Mouse (Mus musculus) hindbrain, embryonic 11.5 days (tissue): Measurements from ENCODE around the gene Mbnl1. TPM values are rescaled to one million over a fixed set of nuclear protein-coding genes. Genes with fewer than 3 reads are reported as not detected.

Source experiments
- ATAC-seq: fragments of 200-750 bp; cut with Nextera tagmentation; 2 replicates; pipeline ENCODE4 v1.8.0; 2017; ENCODE audit warnings: mild to moderate bottlenecking, moderate TSS enrichment, moderate library complexity; ENCODE audit not compliant: low FRiP score
- DNase-seq: peaks from one replicate; pipeline ENCODE4 v3.0.0-alpha.2; 2015; ENCODE audit warnings: low spot score
- H3K27ac ChIP-seq: fragments of 300-500 bp; sonication (generic); 2 replicates; pipeline ENCODE4 v1.5.1; 2014; ENCODE audit warnings: mild to moderate bottlenecking, low read depth, low read length
- H3K27me3 ChIP-seq: fragments of 300-500 bp; sonication (generic); 2 replicates; pipeline ENCODE4 v1.6.1; 2014; ENCODE audit warnings: mild to moderate bottlenecking, low read length, moderate library complexity, mixed read lengths; ENCODE audit not compliant: control insufficient read depth, insufficient read depth
- H3K36me3 ChIP-seq: fragments of 300-500 bp; sonication (generic); 2 replicates; pipeline ENCODE4 v1.6.1; 2014; ENCODE audit warnings: mild to moderate bottlenecking, low read length, moderate library complexity, mixed read lengths; ENCODE audit not compliant: control insufficient read depth, insufficient read depth
- H3K4me1 ChIP-seq: fragments of 300-500 bp; sonication (generic); replicated peaks from 2 replicates; pipeline ENCODE4 v1.6.1; 2014; ENCODE audit warnings: low read length, mixed read lengths; ENCODE audit not compliant: control insufficient read depth, insufficient read depth
- H3K4me2 ChIP-seq: fragments of 300-500 bp; sonication (generic); replicated peaks from 2 replicates; pipeline ENCODE4 v1.6.1; 2014; ENCODE audit warnings: mild to moderate bottlenecking, low read depth, low read length
- H3K4me3 ChIP-seq: fragments of 300-500 bp; sonication (generic); 2 replicates; pipeline ENCODE4 v1.5.1; 2014; ENCODE audit warnings: low read depth, low read length
- H3K9ac ChIP-seq: fragments of 300-500 bp; sonication (generic); 2 replicates; pipeline ENCODE4 v1.6.1; 2014; ENCODE audit warnings: low read depth, low read length
- H3K9me3 ChIP-seq: fragments of 300-500 bp; sonication (generic); 2 replicates; pipeline ENCODE4 v1.6.1; 2016; ENCODE audit warnings: low read length; ENCODE audit not compliant: control insufficient read depth
- WGBS: fragments of 180-500 bp; shearing (Covaris S2); extraction: QIAGEN DNeasy Blood & Tissue Kit; methylation state at CpG from one replicate; pipeline ENCODE4 v1.1.7; 2014; 5-methylcytosine and 5-hydroxymethylcytosine counted together
- polyA plus RNA-seq: library from polyadenylated mRNA; unstranded; fragments of >200 nt; fragmentation: Nextera tagmentation; extraction: Ambion mirVana; gene quantifications from 2 replicates; pipeline ENCODE4 v1.2.1, GENCODE M21; 2014

The Mbnl1 gene
- polyA plus RNA-seq, 1 experiment from 2014 or later = 60.0 TPM

DNA sequence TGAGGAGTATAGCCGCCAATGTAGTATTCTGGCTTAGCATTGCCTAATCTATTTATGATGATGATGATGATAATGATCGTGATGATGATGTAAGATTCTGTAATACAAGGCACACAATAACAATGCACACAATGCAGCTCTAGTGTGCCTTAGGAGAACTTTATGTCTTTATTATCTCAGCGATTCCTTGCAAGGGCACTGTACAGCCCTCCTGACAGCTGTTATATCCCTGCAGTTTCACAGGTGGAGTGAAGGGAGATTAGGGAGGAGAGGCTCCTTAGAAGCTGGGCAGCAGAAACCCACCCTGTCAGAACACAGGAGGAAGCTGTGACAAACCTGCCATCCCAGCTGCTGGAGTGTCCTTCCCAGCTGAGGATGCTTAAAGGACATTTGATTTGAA lies 93.3 kb downstream of the Mbnl1 start:
- no peaks in the 10 kb centered on the region for H3K36me3 ChIP-seq
- H3K4me2 ChIP-seq = no peak overlapping the region
- no peak overlapping the region for H3K4me3 ChIP-seq
- ATAC-seq (no peak), DNase-seq (no peak)
- H3K9me3 ChIP-seq = no peaks in the 10 kb centered on the region
- no peak overlapping the region for H3K9ac ChIP-seq
- H3K4me1 ChIP-seq = 0 out of 2 replicates have a peak, but pooled peaks cover 4% of the 10 kb centered on the region
- no peak overlapping the region for H3K27ac ChIP-seq
- H3K27me3 ChIP-seq = no peaks in the 10 kb centered on the region
- 85% methylated on average over 3 of the region's 3 CpGs for WGBS

DNA sequence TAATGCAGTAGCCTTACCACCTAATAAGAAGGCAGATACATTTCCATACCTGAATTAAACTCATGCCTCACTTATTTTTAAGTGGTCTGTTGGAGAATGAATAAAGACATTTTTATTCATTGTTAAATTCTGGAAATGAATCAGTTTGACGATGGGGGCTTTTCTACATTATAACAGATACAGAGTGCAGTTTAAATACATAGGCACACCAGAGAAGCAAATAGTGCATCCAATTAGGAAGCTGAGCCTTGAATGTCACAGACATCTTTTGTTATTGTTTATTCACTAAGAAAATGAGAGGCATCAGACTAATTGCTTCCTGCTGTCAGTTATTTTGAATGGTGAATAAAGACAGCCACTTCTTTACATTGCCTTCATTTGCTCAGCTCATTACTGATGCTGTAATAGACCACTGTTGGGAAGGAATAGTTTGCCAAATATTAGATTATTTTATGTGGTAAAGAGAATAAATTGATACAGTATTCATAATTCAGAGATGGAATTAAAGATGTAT lies 95.6 kb downstream of the Mbnl1 start:
- Histone ChIP-seq H3K27ac (no peak overlapping the region), H3K9me3 (no peaks in the 10 kb centered on the region), H3K9ac (no peak overlapping the region), H3K36me3 (no peaks in the 10 kb centered on the region), H3K4me3 (no peak overlapping the region), H3K4me2 (no peak overlapping the region), H3K27me3 (no peaks in the 10 kb centered on the region), H3K4me1 (0 out of 2 replicates have a peak, but pooled peaks cover 3% of the 10 kb centered on the region)
- 63% methylated on average over 1 of the region's 1 CpGs for WGBS
- DNase-seq = no peak
- ATAC-seq = no peak; the same call in 1 of the 2 replicates

GRCm38 (mm10) chr3:60568801-60569568 lies 96.4 kb downstream of the Mbnl1 start:
- Histone ChIP-seq H3K4me1 (0 out of 2 replicates have a peak, but pooled peaks cover 2% of the 10 kb centered on the region), H3K9me3 (no peaks in the 10 kb centered on the region), H3K4me3 (no peak overlapping the region), H3K4me2 (no peak overlapping the region), H3K27me3 (no peaks in the 10 kb centered on the region), H3K9ac (no peak overlapping the region), H3K27ac (no peak overlapping the region), H3K36me3 (no peaks in the 10 kb centered on the region)
- DNase-seq = no peak
- ATAC-seq = no peak
- WGBS = 68% methylated on average over 6 of the region's 6 CpGs

- ATAC-seq (no peak), DNase-seq (no peak)
- Histone ChIP-seq H3K4me3 (no peak overlapping the region), H3K9me3 (no peaks in the 10 kb centered on the region), H3K27ac (no peak overlapping the region), H3K36me3 (no peaks in the 10 kb centered on the region), H3K4me2 (no peak overlapping the region), H3K9ac (no peak overlapping the region), H3K27me3 (no peaks in the 10 kb centered on the region), H3K4me1 (0 out of 2 replicates have a peak, but pooled peaks cover 2% of the 10 kb centered on the region)
- WGBS = 41% methylated on average over 2 of the region's 2 CpGs
Measured at GRCm38 (mm10) chr3:60569781-60570180, 97.2 kb downstream of the Mbnl1 start.

GRCm38 (mm10) chr3:60570491-60571022 lies 97.9 kb downstream of the Mbnl1 start:
- ATAC-seq (no peak), DNase-seq (no peak)
- no peak overlapping the region for H3K27ac ChIP-seq
- H3K27me3 ChIP-seq = no peaks in the 10 kb centered on the region
- no peak overlapping the region for H3K4me3 ChIP-seq
- no peaks in the 10 kb centered on the region for H3K9me3 ChIP-seq
- no peak overlapping the region for H3K9ac ChIP-seq
- no peak overlapping the region for H3K4me2 ChIP-seq
- 67% methylated on average over 5 of the region's 5 CpGs for WGBS
- H3K36me3 ChIP-seq = no peaks in the 10 kb centered on the region
- 0 out of 2 replicates have a peak, but pooled peaks cover 2% of the 10 kb centered on the region for H3K4me1 ChIP-seq

GRCm38 (mm10) chr3:60571493-60571892 lies 98.9 kb downstream of the Mbnl1 start:
- H3K9me3 ChIP-seq = no peaks in the 10 kb centered on the region
- 0 out of 2 replicates have a peak, but pooled peaks cover 2% of the 10 kb centered on the region for H3K4me1 ChIP-seq
- H3K4me3 ChIP-seq = no peak overlapping the region
- DNase-seq (no peak), ATAC-seq (no peak)
- no peak overlapping the region for H3K4me2 ChIP-seq
- no peak overlapping the region for H3K9ac ChIP-seq
- no peak overlapping the region for H3K27ac ChIP-seq
- H3K27me3 ChIP-seq = no peaks in the 10 kb centered on the region
- no peaks in the 10 kb centered on the region for H3K36me3 ChIP-seq
- WGBS = 91% methylated on average over 1 of the region's 1 CpGs

DNA sequence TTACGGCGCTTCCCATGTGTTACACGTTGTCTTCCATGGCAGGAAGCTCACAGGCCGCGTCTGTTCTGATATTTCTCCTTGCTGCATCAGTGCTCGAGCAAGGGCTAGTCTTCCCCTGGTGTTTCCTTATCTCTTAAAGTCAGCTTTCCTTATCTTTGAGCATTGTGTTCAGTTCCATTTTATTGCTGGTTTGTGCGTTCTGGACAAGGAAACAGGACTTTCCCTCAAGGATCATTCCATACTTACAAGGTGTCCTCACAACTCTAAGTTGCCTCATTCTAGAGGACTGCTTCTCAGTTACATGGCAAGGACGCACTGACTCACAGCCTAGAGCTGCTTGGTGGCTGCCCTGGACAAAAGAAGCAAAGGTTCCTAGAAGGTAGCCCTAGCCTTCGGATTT lies 101.6 kb downstream of the Mbnl1 start:
- Histone ChIP-seq H3K9ac (no peak overlapping the region), H3K36me3 (no peaks in the 10 kb centered on the region), H3K4me3 (no peak overlapping the region), H3K27me3 (no peaks in the 10 kb centered on the region), H3K4me2 (no peak overlapping the region), H3K4me1 (0 out of 2 replicates have a peak, but pooled peaks cover 2% of the 10 kb centered on the region), H3K9me3 (no peaks in the 10 kb centered on the region), H3K27ac (no peak overlapping the region)
- DNase-seq = no peak
- WGBS = 86% methylated on average over 9 of the region's 9 CpGs
- ATAC-seq = no peak

DNA sequence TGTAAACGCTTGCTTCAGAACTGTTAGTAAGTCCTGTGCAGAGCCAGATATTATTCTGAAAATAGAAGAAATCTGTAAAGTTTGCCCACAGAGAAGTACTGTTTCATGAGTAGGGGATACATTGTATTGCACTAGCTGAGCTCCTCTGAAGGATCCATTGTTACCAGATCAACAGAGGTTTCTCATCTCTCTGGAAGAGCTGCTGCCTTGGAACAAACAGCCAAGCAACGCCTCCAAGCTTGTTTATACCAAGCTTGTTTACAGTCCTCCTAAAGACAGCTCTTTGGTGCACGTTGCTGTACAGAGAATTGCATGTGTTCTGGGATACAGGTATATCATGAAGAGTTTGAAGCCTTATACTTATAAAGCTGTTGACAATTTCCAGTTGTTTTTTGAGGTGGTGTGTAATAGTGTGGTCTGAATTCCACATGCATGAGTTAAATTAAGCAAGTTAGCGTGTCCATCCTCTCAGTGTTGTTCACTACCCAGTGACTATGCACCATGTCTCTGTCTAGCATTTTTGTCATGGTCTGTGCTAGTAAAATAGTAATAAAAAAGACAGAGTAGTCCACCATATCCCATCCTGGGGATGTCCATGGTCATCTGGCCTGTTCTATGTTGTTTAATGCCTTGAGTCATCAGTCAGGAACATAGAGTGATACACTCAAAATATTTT lies 102.4 kb downstream of the Mbnl1 start:
- ATAC-seq = no peak
- no peaks in the 10 kb centered on the region for H3K36me3 ChIP-seq
- no peak overlapping the region for H3K9ac ChIP-seq

More for the DNA sequence above, 102.4 kb downstream of the Mbnl1 start:
- H3K4me3 ChIP-seq = no peak overlapping the region
- no peaks in the 10 kb centered on the region for H3K27me3 ChIP-seq
- no peaks in the 10 kb centered on the region for H3K4me1 ChIP-seq
- H3K27ac ChIP-seq = no peak overlapping the region
- no peaks in the 10 kb centered on the region for H3K9me3 ChIP-seq
- no peak for DNase-seq
- no peak overlapping the region for H3K4me2 ChIP-seq
- WGBS = 90% methylated on average over 4 of the region's 4 CpGs
